Mouse (Mus musculus): ENCODE data around the gene Slc31a2. TPM values are rescaled to one million over a fixed set of nuclear protein-coding genes. Genes with fewer than 3 reads are reported as not detected.
A peak's percentile ranks its signal among the peaks of the same experiment; 100 is the strongest.

The Slc31a2 gene
- total RNA-seq, 2 experiments from 2014 or later, result 9.5 to 10.2 TPM

- no peak overlapping the region for H3K4me3 ChIP-seq
- DNase-seq (ENCODE audit: low spot score in 2 of 2), result no peak
- H3K27ac ChIP-seq, result 0 out of 2 replicates have a peak overlapping the region, but pooled peaks have one; percentile 8
- no peak for TF ChIP-seq CTCF (conservative IDR thresholded peaks at IDR 0.05)
Measured at GRCm38 (mm10) chr4:62347605-62348328, 85.4 kb downstream of the Slc31a2 start.

Other genes starting within 250 kb of the Slc31a2 start
- not detected for gene Mup20, start 208.4 kb upstream of the Slc31a2 start, total RNA-seq (2021)
- not detected for gene Mup3, start 175.2 kb upstream of the Slc31a2 start, total RNA-seq (2021)
- gene Mup21, start 111.7 kb upstream of the Slc31a2 start, total RNA-seq (2021), result not detected
- 10 to 100 TPM; 26.0 to 26.3 TPM for gene Zfp37, start 31.5 kb upstream of the Slc31a2 start, total RNA-seq (2021)
- 10 to 100 TPM; 41.1 to 43.4 TPM for gene Fkbp15, start 98.0 kb downstream of the Slc31a2 start, total RNA-seq (2021)
- 10 to 100 TPM; 11.7 to 11.9 TPM for gene Slc31a1, start 98.2 kb downstream of the Slc31a2 start, total RNA-seq (2021)
- 10 to 100 TPM; 49.0 to 51.3 TPM for gene Cdc26, start 146.1 kb downstream of the Slc31a2 start, total RNA-seq (2021)
- 10 to 100 TPM; 13.2 to 13.3 TPM for gene Prpf4, start 146.2 kb downstream of the Slc31a2 start, total RNA-seq (2021)
- gene Rnf183, start 172.7 kb downstream of the Slc31a2 start, total RNA-seq (2021), result not detected
- 1 to 10 TPM; 7.3 to 8.3 TPM for gene Wdr31, start 208.3 kb downstream of the Slc31a2 start, total RNA-seq (2021)
- under 1 TPM; 0.64 to 0.69 TPM for gene Bspry, start 217.5 kb downstream of the Slc31a2 start, total RNA-seq (2021)
- gene Hdhd3, start 240.9 kb downstream of the Slc31a2 start, total RNA-seq (2021), result 10 to 100 TPM in 1 of 2 experiments, 1 to 10 TPM in 1; 7.9 to 11.1 TPM